Mouse (Mus musculus) cerebellum, adult 11-12 months (tissue): Measurements from ENCODE around the gene Tmem121.

Source experiments
- DNase-seq: peaks from one replicate; pipeline ENCODE4 v3.0.0; 2022

Tmem121 gene

GRCm38 (mm10) chr12:113149341-113149740 is 36.4 kb upstream of the Tmem121 start:
- no peak for DNase-seq

GRCm38 (mm10) chr12:113149896-113150295 is 35.8 kb upstream of the Tmem121 start:
- DNase-seq = no peak

GRCm38 (mm10) chr12:113150591-113150990 is 35.1 kb upstream of the Tmem121 start:
- DNase-seq = no peak

GRCm38 (mm10) chr12:113151046-113151445 is 34.7 kb upstream of the Tmem121 start:
- DNase-seq = no peak

- DNase-seq = no peak
These were observed 34.0 kb upstream of the Tmem121 start for GRCm38 (mm10) chr12:113151661-113152271.

- DNase-seq = peak; percentile 23
These were observed 33.5 kb upstream of the Tmem121 start for GRCm38 (mm10) chr12:113152272-113152661.

- peak; percentile 28 for DNase-seq
These were observed 32.7 kb upstream of the Tmem121 start for GRCm38 (mm10) chr12:113152991-113153525.

GRCm38 (mm10) chr12:113153971-113154370 is 31.8 kb upstream of the Tmem121 start:
- peak; percentile 46 for DNase-seq

GRCm38 (mm10) chr12:113154747-113155075 is 31.0 kb upstream of the Tmem121 start:
- DNase-seq = no peak

GRCm38 (mm10) chr12:113155076-113155771 is 30.5 kb upstream of the Tmem121 start:
- DNase-seq = peak; percentile 74

GRCm38 (mm10) chr12:113155887-113156539 is 29.7 kb upstream of the Tmem121 start, which contains the start of gene Tedc1:
Tedc1 (plus strand) TSS chr12:113156421.
- peak; percentile 100 for DNase-seq

GRCm38 (mm10) chr12:113156540-113156929 is 29.2 kb upstream of the Tmem121 start:
- no peak for DNase-seq

- DNase-seq = peak; percentile 69
These were observed 28.7 kb upstream of the Tmem121 start for GRCm38 (mm10) chr12:113157002-113157401.

- peak; percentile 31 for DNase-seq
These were observed 28.2 kb upstream of the Tmem121 start for GRCm38 (mm10) chr12:113157521-113157920.

GRCm38 (mm10) chr12:113157971-113158370 is 27.8 kb upstream of the Tmem121 start:
- peak; percentile 33 for DNase-seq

- peak; percentile 62 for DNase-seq
These were observed 22.1 kb upstream of the Tmem121 start for GRCm38 (mm10) chr12:113163561-113164006.

- no peak for DNase-seq
These were observed 17.6 kb upstream of the Tmem121 start for GRCm38 (mm10) chr12:113168031-113168536.

GRCm38 (mm10) chr12:113176960-113177725 is 8.6 kb upstream of the Tmem121 start:
- DNase-seq = no peak

GRCm38 (mm10) chr12:113181020-113181419 is 4.7 kb upstream of the Tmem121 start:
- DNase-seq = no peak

- DNase-seq = peak; percentile 31
These were observed 785 bp upstream of the Tmem121 start for GRCm38 (mm10) chr12:113184945-113185344.

- DNase-seq = peak; percentile 57
These were observed 738 bp downstream of the Tmem121 start for GRCm38 (mm10) chr12:113186326-113187010.

- peak; percentile 53 for DNase-seq
These were observed 1.3 kb downstream of the Tmem121 start for GRCm38 (mm10) chr12:113187011-113187375.
